Mouse (Mus musculus): ENCODE results near the gene Nfia. TPM values are rescaled to one million over a fixed set of nuclear protein-coding genes. Genes with fewer than 3 reads are reported as not detected.

Nfia gene
- polyA plus RNA-seq, 1 experiment from 2014 or later = 40.5 TPM

DNA sequence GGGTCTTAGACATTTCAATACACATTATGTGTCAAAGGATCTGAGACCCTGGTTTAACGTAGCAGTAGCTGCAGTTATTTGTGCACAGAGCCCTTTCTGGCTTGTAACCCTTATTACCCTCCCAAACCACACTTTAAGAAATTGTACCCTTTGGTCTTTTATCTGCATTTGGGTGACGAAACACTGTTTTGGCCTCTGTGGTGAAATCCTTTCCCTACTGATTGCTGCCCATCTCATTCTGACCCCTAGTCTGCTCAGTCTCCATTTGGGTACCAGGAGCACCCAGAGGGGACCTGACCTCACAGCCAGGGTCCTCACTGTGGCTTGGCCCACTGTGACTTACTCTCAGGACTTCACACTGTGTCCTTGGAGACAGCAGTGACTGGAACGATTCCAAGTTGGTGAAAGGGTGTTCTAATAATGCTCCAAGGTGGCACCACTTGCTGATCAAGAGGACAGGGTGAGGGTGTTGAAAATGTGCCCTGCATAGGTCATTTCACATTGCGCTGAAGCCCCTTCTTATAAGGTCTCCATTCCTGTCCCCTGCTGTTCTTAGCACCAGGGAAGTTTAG lies 136.1 kb downstream of the Nfia start:
- DNase-seq (ENCODE audit: low read depth, low spot score) (no peak), ATAC-seq (no peak)
- TF ChIP-seq CTCF (IDR thresholded peaks at IDR 0.05) = no peak
- ChIA-PET CTCF (no interaction called here), POLR2A (no interaction called here)
- in situ Hi-C loops (cut with MboI; ENCODE audit: low pct_unique_long_range_greater_than_20kb) = no loop called here
- H3K27me3 ChIP-seq = no peaks in the 10 kb centered on the region

DNA sequence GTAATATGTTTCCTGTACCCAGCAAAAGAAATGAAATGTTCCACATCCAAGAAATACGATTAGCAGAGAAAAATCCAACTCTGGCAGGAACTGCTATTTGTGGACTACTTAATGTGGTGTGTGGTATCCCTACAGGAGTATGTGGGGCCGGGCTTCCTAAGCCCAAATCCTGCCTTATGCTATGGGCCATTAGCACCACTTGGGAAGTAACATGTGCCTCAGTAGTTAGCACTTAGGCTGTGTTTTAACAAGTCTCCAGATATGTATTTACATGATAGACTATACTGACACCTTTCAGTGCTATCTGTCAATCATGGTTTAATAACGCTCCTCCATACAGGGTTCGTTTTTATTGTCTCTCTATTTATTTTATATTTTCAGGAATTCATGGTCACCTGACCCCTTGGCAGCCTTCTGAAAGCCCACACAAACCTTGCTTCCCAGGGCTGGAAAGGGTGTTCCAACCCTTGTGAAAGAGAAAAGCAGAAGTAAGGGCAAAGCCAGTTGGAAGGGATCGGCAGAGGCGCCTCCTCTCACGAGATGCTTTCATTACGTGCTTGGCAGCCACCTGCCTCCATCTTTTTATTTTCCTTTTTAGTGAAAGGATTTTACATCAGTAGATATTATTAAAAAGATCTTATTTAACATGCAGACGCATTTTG lies 137.7 kb downstream of the Nfia start:
- in situ Hi-C loops (cut with MboI; ENCODE audit: low pct_unique_long_range_greater_than_20kb) = no loop called here
- CTCF ChIA-PET = no interaction called here
- H3K27me3 ChIP-seq = no peaks in the 10 kb centered on the region
- TF ChIP-seq CTCF (IDR thresholded peaks at IDR 0.05) = no peak
- POLR2A ChIA-PET = no interaction called here
- DNase-seq (ENCODE audit: low read depth, low spot score) = no peak
- ATAC-seq = no peak

DNA sequence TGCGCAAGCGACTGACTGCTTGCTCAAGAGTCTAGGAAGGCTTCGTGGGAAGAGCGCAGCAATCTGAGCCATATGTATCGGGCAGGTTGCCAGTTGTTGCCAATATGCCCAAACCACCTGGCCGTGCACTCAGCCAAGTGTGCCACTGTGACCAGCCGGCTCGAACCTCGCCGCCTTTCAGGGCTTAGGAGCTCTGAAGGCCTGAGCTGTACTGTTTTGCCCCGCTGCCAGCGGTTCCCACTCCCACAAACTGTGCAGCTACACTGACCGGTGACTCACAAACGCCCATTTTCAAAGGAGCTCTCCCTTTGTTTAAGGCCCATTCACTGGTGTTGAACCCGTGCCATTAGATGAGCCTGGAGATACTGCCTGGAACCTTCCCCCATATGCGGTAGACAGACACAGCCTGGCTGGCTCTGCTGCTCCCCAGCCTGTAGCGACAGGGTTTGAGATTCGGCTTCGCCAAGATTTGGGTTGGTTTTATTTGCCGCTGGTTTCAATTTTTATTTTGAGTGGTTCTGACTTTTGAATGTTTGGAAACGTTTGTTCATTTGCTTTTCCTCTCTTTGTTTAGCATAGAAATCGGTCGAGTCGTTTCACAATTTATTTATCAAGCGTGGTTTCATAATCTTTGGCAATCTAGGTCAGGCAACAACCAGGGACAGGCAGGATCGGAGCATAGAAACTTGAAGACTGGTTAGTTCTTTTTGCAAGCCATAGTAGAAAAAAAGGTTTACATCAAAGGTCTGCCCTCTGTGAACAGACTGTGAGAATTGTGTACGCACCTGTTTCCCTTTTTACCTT lies 138.4 kb downstream of the Nfia start:
- no peak for DNase-seq (ENCODE audit: low read depth, low spot score)
- ATAC-seq = no peak
- in situ Hi-C loops (cut with MboI; ENCODE audit: low pct_unique_long_range_greater_than_20kb) = no loop called here
- H3K27me3 ChIP-seq = no peaks in the 10 kb centered on the region
- CTCF ChIA-PET = no interaction called here
- TF ChIP-seq CTCF (IDR thresholded peaks at IDR 0.05) = no peak
- POLR2A ChIA-PET = no interaction called here

DNA sequence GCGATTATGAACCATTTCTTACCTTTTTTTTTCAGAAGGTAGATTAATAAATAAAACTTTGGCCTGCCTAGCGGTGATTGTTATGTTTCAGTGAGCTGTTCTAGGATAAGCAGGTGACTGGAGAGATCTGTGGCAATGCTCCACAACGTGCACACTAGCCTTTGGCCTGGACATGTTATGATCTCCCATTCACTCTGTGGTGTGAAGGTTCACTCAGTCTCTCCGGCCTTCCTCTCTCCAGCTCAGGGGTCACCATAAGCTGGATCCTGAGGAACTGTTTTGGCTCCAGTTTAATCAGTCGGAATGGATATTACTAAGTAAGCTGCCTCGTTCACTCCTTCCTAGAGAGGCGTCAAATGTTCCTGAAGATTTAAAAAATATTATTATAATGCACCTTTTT lies 139.2 kb downstream of the Nfia start:
- TF ChIP-seq CTCF (IDR thresholded peaks at IDR 0.05) = no peak
- no peaks in the 10 kb centered on the region for H3K27me3 ChIP-seq
- in situ Hi-C loops (cut with MboI; ENCODE audit: low pct_unique_long_range_greater_than_20kb) = no loop called here
- CTCF ChIA-PET = no interaction called here
- POLR2A ChIA-PET = no interaction called here
- no peak for DNase-seq (ENCODE audit: low read depth, low spot score)
- ATAC-seq = no peak

DNA sequence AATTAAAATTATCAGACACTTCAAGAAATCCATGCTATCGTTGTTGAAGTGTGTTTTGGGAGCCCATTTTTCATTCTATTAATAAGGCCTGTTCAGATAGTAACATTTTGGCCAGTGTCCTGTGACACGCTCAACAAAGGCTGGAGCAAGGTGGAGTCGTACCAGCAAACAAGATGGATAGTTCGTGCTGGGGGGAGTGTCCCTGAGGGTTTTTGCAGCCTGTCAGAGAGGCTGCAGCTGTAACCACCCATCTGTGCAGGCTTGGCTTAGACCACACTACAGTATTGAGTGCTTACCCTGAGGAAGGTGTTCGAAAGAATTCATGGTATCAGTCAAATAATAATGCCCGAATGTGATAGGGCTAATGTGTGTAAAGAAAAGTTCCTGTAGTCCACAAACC lies 139.6 kb downstream of the Nfia start:
- no peak for TF ChIP-seq CTCF (IDR thresholded peaks at IDR 0.05)
- no peaks in the 10 kb centered on the region for H3K27me3 ChIP-seq
- POLR2A ChIA-PET = interaction anchor here (0.6 kb wide), 1 partner anchor 676 kb away, joined by 3 read pairs; no protein-coding TSS in a partner anchor
- ATAC-seq = no peak
- CTCF ChIA-PET = no interaction called here
- in situ Hi-C loops (cut with MboI; ENCODE audit: low pct_unique_long_range_greater_than_20kb) = no loop called here
- no peak for DNase-seq (ENCODE audit: low read depth, low spot score)

DNA sequence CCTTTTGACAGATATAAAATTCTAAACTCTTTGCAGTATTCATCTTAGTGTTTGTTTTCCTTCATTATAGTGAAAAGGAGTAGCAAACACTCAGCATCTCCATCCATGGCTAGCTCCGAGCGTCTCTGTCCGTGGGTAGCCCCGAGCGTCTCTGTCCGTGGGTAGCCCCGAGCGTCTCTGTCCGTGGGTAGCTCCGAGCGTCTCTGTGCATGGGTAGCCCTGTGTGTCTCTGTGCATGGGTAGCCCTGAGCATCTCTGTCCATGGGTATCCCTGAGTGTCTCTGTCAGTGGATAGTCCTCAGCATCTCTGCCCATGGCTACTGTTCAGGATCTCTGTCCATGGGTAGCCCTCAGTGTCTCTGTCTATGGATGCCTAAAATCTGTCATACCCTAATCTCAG lies 140.0 kb downstream of the Nfia start:
- no peak for ATAC-seq
- ChIA-PET CTCF (no interaction called here), POLR2A (interaction anchor here (0.6 kb wide), 1 partner anchor 676 kb away, joined by 3 read pairs; no protein-coding TSS in a partner anchor)
- in situ Hi-C loops (cut with MboI; ENCODE audit: low pct_unique_long_range_greater_than_20kb) = no loop called here
- no peaks in the 10 kb centered on the region for H3K27me3 ChIP-seq
- no peak for DNase-seq (ENCODE audit: low read depth, low spot score)
- TF ChIP-seq CTCF (IDR thresholded peaks at IDR 0.05) = no peak

DNA sequence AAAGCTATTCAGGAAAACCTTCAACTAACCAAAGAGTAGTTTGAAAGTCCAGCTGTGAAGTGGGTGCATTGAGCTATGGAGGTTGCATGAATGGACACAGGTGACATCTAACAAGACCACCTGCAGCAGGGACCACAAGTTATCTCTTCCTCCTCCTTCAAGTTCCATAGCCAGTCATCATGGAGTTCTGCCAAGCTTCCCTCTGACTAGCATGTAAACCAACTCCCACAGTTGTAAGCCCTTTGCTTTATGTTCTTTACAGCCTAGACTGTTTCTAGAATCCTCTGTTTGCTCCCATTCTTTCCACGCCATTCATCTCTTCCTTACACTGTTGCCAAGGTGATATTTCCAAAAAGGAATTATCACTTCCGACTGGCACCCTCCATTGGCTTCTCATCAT lies 141.8 kb downstream of the Nfia start:
- H3K27me3 ChIP-seq = no peaks in the 10 kb centered on the region
- no peak for TF ChIP-seq CTCF (IDR thresholded peaks at IDR 0.05)
- ATAC-seq (no peak), DNase-seq (ENCODE audit: low read depth, low spot score) (no peak)
- ChIA-PET POLR2A (no interaction called here), CTCF (interaction anchor here (1.2 kb wide), 1 partner anchor 17 kb away, joined by 3 read pairs; no protein-coding TSS in a partner anchor)
- in situ Hi-C loops (cut with MboI; ENCODE audit: low pct_unique_long_range_greater_than_20kb) = no loop called here

DNA sequence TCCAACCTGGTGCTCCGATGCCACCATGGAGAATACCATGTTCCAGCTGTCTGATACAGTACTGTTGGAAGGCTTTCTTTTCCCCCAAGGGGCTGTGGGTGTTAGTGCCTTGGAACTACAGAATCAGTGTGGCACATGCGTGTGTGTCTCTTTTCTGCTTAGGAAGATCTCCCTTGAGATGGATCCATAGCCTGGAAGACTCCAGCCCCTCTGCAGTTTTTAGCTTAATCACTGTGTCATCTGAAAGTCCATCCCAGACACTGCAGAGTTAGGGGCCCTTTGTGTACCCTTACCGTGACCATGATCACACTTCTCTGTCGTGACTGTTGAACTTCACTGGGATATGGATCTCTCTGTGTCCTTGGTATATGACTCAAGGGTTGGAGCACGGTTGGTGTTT lies 142.2 kb downstream of the Nfia start:
- CTCF ChIA-PET = interaction anchor here (1.2 kb wide), 1 partner anchor 17 kb away, joined by 3 read pairs; no protein-coding TSS in a partner anchor
- POLR2A ChIA-PET = no interaction called here
- no peak for TF ChIP-seq CTCF (IDR thresholded peaks at IDR 0.05)
- ATAC-seq = no peak
- no peaks in the 10 kb centered on the region for H3K27me3 ChIP-seq
- in situ Hi-C loops (cut with MboI; ENCODE audit: low pct_unique_long_range_greater_than_20kb) = no loop called here
- no peak for DNase-seq (ENCODE audit: low read depth, low spot score)

DNA sequence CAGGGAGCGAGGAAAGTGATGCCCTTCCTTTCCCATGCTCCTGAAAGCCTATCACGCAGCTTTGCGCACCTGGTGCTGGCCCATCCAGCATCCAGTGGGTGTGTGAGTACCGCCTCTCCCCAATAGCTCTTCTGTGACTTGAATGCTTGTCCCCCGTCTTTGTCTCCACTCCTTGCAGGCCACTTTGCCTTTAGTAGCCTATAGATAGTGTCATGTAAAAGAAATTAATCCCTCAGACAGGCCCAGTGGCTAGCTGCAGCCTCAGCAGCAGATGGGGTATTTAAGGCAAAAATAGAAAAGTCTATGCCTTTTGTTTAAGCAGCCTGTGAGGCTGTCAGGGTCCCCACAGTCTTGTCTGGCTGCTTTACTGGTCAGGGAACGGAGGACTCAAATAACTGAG lies 145.0 kb downstream of the Nfia start:
- POLR2A ChIA-PET = no interaction called here
- no peak for TF ChIP-seq CTCF (IDR thresholded peaks at IDR 0.05)
- DNase-seq (ENCODE audit: low read depth, low spot score) (no peak), ATAC-seq (no peak)
- in situ Hi-C loops (cut with MboI; ENCODE audit: low pct_unique_long_range_greater_than_20kb) = no loop called here
- CTCF ChIA-PET = no interaction called here
- H3K27me3 ChIP-seq = no peaks in the 10 kb centered on the region

DNA sequence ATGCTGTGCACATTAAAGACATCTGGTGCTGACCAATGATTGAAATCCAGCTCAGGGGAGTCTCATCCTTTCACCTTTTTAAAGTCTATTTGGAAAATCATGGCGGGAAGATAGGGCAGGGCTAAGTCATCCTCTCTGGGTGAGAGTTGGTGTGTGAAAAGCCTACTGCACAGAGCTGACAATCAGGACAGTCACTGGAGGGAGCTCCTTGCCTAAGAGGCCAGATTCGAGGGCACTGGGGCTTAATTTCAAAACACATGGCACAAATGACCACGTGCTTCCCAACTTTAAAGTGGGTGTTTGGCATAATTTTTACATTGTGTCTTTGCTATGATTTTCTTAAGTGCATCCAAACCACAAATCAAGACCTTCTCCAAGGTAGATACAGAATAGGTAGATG lies 146.1 kb downstream of the Nfia start:
- POLR2A ChIA-PET = interaction anchor here (1.1 kb wide), 1 partner anchor 50 kb away, joined by 3 read pairs; no protein-coding TSS in a partner anchor
- DNase-seq (ENCODE audit: low read depth, low spot score) = no peak
- H3K27me3 ChIP-seq = no peaks in the 10 kb centered on the region
- ATAC-seq = no peak
- in situ Hi-C loops (cut with MboI; ENCODE audit: low pct_unique_long_range_greater_than_20kb) = no loop called here
- CTCF ChIA-PET = no interaction called here
- TF ChIP-seq CTCF (IDR thresholded peaks at IDR 0.05) = no peak

DNA sequence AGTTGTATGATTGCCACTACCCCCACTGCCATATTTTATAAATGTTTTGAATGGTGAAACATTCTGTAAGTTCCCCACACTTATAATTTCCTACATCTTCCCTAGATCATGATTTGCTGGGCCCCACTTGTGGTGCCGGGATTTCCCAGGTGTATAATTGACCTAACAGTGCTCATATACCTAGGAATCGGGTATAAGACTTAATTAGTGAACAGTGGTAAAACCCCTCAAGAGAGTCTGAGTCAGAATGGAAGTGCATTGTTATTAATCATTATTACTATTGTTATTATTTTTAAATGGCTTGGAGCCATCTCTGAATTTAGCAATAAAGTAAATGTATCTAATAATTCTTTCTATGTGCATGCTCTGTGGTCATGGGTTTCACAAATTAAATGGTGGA lies 147.2 kb downstream of the Nfia start:
- no peak for ATAC-seq
- DNase-seq (ENCODE audit: low read depth, low spot score) = no peak
- ChIA-PET CTCF (no interaction called here), POLR2A (no interaction called here)
- no peak for TF ChIP-seq CTCF (IDR thresholded peaks at IDR 0.05)
- in situ Hi-C loops (cut with MboI; ENCODE audit: low pct_unique_long_range_greater_than_20kb) = no loop called here
- H3K27me3 ChIP-seq = no peaks in the 10 kb centered on the region
